Mouse (Mus musculus): ENCODE measurements around the gene Gm9044.
"Not testable (repeated sequence)": the region's sequence is repeated elsewhere in the genome, so short reads cannot be mapped to it uniquely, and the experiment has no call there.

Gene Gm9044

GRCm38 (mm10) chr10:118332308-118332707 is at the start of gene Gm9044:
Gene Gm9044, minus strand, starts transcription at chr10:118332408.
- not testable (repeated sequence) for DNase-seq (ENCODE audit: low spot score)

- peak; percentile 46 for DNase-seq (ENCODE audit: low spot score)
These were observed 38.2 kb upstream of the Gm9044 start for GRCm38 (mm10) chr10:118370443-118370842.

GRCm38 (mm10) chr10:118369518-118369917 is 37.3 kb upstream of the Gm9044 start:
- no peak for DNase-seq (ENCODE audit: low spot score)

- DNase-seq (ENCODE audit: low spot score): not testable (repeated sequence)
These were observed 21.8 kb upstream of the Gm9044 start, which contains the start of gene Gm9049 for GRCm38 (mm10) chr10:118354005-118354404. Gene Gm9049, minus strand, starts transcription at chr10:118354105.

GRCm38 (mm10) chr10:118348579-118348978 is 16.4 kb upstream of the Gm9044 start, which contains the start of gene Gm9048:
Gene Gm9048, minus strand, starts transcription at chr10:118348679.
- DNase-seq (ENCODE audit: low spot score): not testable (repeated sequence)

- DNase-seq (ENCODE audit: low spot score): not testable (repeated sequence)
These were observed 10.9 kb upstream of the Gm9044 start, which contains the start of gene Gm9046 for GRCm38 (mm10) chr10:118343155-118343554. Gene Gm9046, minus strand, starts transcription at chr10:118343255.

- DNase-seq (ENCODE audit: low spot score): not testable (repeated sequence)
These were observed 5.5 kb upstream of the Gm9044 start, which contains the start of gene Gm9045 for GRCm38 (mm10) chr10:118337731-118338130. Gene Gm9045, minus strand, starts transcription at chr10:118337831.

GRCm38 (mm10) chr10:118326869-118327268 is 5.3 kb downstream of the Gm9044 start, which contains the start of gene Gm9040:
Gene Gm9040, minus strand, starts transcription at chr10:118326969.
- not testable (repeated sequence) for DNase-seq (ENCODE audit: low spot score)

- DNase-seq (ENCODE audit: low spot score): no peak
These were observed 13.2 kb downstream of the Gm9044 start for GRCm38 (mm10) chr10:118319024-118319423.

GRCm38 (mm10) chr10:118302133-118302532 is 30.1 kb downstream of the Gm9044 start:
- not testable (repeated sequence) for DNase-seq (ENCODE audit: low spot score)

GRCm38 (mm10) chr10:118294938-118295337 is 37.3 kb downstream of the Gm9044 start, which contains the start of gene Iltifb:
Gene Iltifb, minus strand, starts transcription at chr10:118295038.
- no peak for DNase-seq (ENCODE audit: low spot score)

- DNase-seq (ENCODE audit: low spot score): not testable (repeated sequence)
These were observed 49.2 kb downstream of the Gm9044 start for GRCm38 (mm10) chr10:118283016-118283415.

GRCm38 (mm10) chr10:118282565-118282964 is 49.6 kb downstream of the Gm9044 start:
- not testable (repeated sequence) for DNase-seq (ENCODE audit: low spot score)

Measured in spleen, adult 12 weeks (tissue).